Mouse (Mus musculus) G1E-ER4 (cell line): Measurements from ENCODE around the gene Plekha5. TPM values are rescaled to one million over a fixed set of nuclear protein-coding genes. Genes with fewer than 3 reads are reported as not detected.

Source experiments
- GATA1 ChIP-seq: IDR thresholded peaks from one replicate; pipeline ENCODE4 v1.8.0; 2012; ENCODE audit warnings: low read length, inconsistent platforms
- polyA plus RNA-seq: library from polyadenylated mRNA; stranded (reverse); fragments of >175 nt; gene quantifications from 2 replicates; pipeline ENCODE4 v1.2.3, GENCODE M21; 2012

The Plekha5 gene
- polyA plus RNA-seq, 1 experiment = not detected

- no peak for TF ChIP-seq GATA1
Measured at GRCm38 (mm10) chr6:140498958-140499357, 75.1 kb downstream of the Plekha5 start.

GRCm38 (mm10) chr6:140501841-140502240, 78.0 kb downstream of the Plekha5 start:
- no peak for TF ChIP-seq GATA1

GRCm38 (mm10) chr6:140504796-140505195, 80.9 kb downstream of the Plekha5 start:
- TF ChIP-seq GATA1 = no peak

- TF ChIP-seq GATA1 = no peak
Measured at GRCm38 (mm10) chr6:140507605-140508004, 83.8 kb downstream of the Plekha5 start.

- TF ChIP-seq GATA1 = no peak
Measured at GRCm38 (mm10) chr6:140508475-140509150, 84.8 kb downstream of the Plekha5 start.

GRCm38 (mm10) chr6:140509151-140509530, 85.3 kb downstream of the Plekha5 start:
- TF ChIP-seq GATA1 = no peak

GRCm38 (mm10) chr6:140512016-140512415, 88.2 kb downstream of the Plekha5 start:
- TF ChIP-seq GATA1 = no peak

- no peak for TF ChIP-seq GATA1
Measured at GRCm38 (mm10) chr6:140512427-140512826, 88.6 kb downstream of the Plekha5 start.

GRCm38 (mm10) chr6:140514205-140515110, 90.6 kb downstream of the Plekha5 start:
- no peak for TF ChIP-seq GATA1

GRCm38 (mm10) chr6:140515550-140515949, 91.7 kb downstream of the Plekha5 start:
- no peak for TF ChIP-seq GATA1

- TF ChIP-seq GATA1 = no peak
Measured at GRCm38 (mm10) chr6:140516202-140516601, 92.3 kb downstream of the Plekha5 start.

GRCm38 (mm10) chr6:140517188-140517587, 93.3 kb downstream of the Plekha5 start:
- no peak for TF ChIP-seq GATA1

- no peak for TF ChIP-seq GATA1
Measured at GRCm38 (mm10) chr6:140519019-140519418, 95.2 kb downstream of the Plekha5 start.

GRCm38 (mm10) chr6:140519488-140520159, 95.8 kb downstream of the Plekha5 start:
- TF ChIP-seq GATA1 = no peak

GRCm38 (mm10) chr6:140520961-140521360, 97.1 kb downstream of the Plekha5 start:
- TF ChIP-seq GATA1 = no peak

GRCm38 (mm10) chr6:140521832-140522231, 98.0 kb downstream of the Plekha5 start:
- TF ChIP-seq GATA1 = no peak
